Mouse (Mus musculus) lung, embryonic 14.5 days (tissue): Measurements from ENCODE around the gene Cfap299. TPM values are rescaled to one million over a fixed set of nuclear protein-coding genes. Genes with fewer than 3 reads are reported as not detected.

Experiments
- ATAC-seq: fragments of 200-750 bp; cut with Nextera tagmentation; 2 replicates; pipeline ENCODE4 v1.8.0; 2017; ENCODE audit warnings: mild to moderate bottlenecking, moderate TSS enrichment, moderate library complexity; ENCODE audit not compliant: insufficient read depth
- DNase-seq: peaks from one replicate; pipeline ENCODE4 v3.0.0-alpha.2; 2015
- H3K27ac ChIP-seq: fragments of 300-500 bp; sonication (generic); 2 replicates; pipeline ENCODE4 v1.5.1; 2014; ENCODE audit warnings: low read depth, mild to moderate bottlenecking, moderate library complexity
- H3K27me3 ChIP-seq: fragments of 300-500 bp; sonication (generic); 2 replicates; pipeline ENCODE4 v1.6.1; 2014; ENCODE audit warnings: low read length, control low read depth; ENCODE audit not compliant: insufficient read depth
- H3K36me3 ChIP-seq: fragments of 300-500 bp; sonication (generic); 2 replicates; pipeline ENCODE4 v1.6.1; 2014; ENCODE audit warnings: control low read depth; ENCODE audit not compliant: insufficient read depth
- H3K4me1 ChIP-seq: fragments of 300-500 bp; sonication (generic); 2 replicates; pipeline ENCODE4 v1.6.1; 2014; ENCODE audit warnings: antibody characterized with exemption, control low read depth; ENCODE audit not compliant: insufficient read depth
- H3K4me2 ChIP-seq: fragments of 300-500 bp; sonication (generic); 2 replicates; pipeline ENCODE4 v1.6.1; 2014; ENCODE audit warnings: mild to moderate bottlenecking
- H3K4me3 ChIP-seq: fragments of 300-500 bp; sonication (generic); 2 replicates; pipeline ENCODE4 v1.5.1; 2014; ENCODE audit warnings: low read depth, low read length
- H3K9ac ChIP-seq: fragments of 300-500 bp; sonication (generic); 2 replicates; pipeline ENCODE4 v1.6.1; 2014
- H3K9me3 ChIP-seq: fragments of 300-500 bp; sonication (generic); 2 replicates; pipeline ENCODE4 v1.6.1; 2016; ENCODE audit warnings: low read depth, low read length, control low read depth
- CTCF ChIP-seq: IDR thresholded peaks from 2 replicates; pipeline ENCODE4 v1.5.1; 2016; ENCODE audit warnings: antibody characterized with exemption, low read depth
- WGBS: fragments of 180-500 bp; shearing (Covaris S2); extraction: QIAGEN DNeasy Blood & Tissue Kit; methylation state at CpG from one replicate; pipeline ENCODE4 v1.1.7; 2014; 5-methylcytosine and 5-hydroxymethylcytosine counted together
- microRNA counts: library from miRNA; unstranded; fragments of <30 nt; microRNA quantifications from one replicate; lab custom pipeline; 2016
- microRNA-seq: library from miRNA; unstranded; fragments of <30 nt; microRNA quantifications from one replicate; pipeline ENCODE4, GENCODE M21; 2016; ENCODE audit warnings: borderline number of aligned reads
- polyA plus RNA-seq: library from polyadenylated mRNA; unstranded; fragments of >200 nt; fragmentation: Nextera tagmentation; extraction: Ambion mirVana; gene quantifications from 2 replicates; pipeline ENCODE4 v1.2.1, GENCODE M21; 2014

Cfap299 gene
- polyA plus RNA-seq, 1 experiment from 2014 or later, result 2.1 TPM

- ATAC-seq, result peak; percentile 85; the same call in 1 of the 2 replicates
- H3K27ac ChIP-seq, result no peak overlapping the region
- no peak overlapping the region for H3K9ac ChIP-seq
- H3K4me2 ChIP-seq, result no peak overlapping the region
- H3K4me1 ChIP-seq, result peaks cover 4% of the 10 kb centered on the region; the same call in 1 of the 2 replicates
- no peaks in the 10 kb centered on the region for H3K27me3 ChIP-seq
- no peaks in the 10 kb centered on the region for H3K36me3 ChIP-seq
- H3K9me3 ChIP-seq, result no peaks in the 10 kb centered on the region
- peak; percentile 81 for DNase-seq
- H3K4me3 ChIP-seq, result no peak overlapping the region
- 27% methylated on average over 1 of the region's 1 CpGs for WGBS
- no peak for TF ChIP-seq CTCF
These were observed 515.6 kb downstream of the Cfap299 start for GRCm38 (mm10) chr5:98844664-98845063.

MicroRNAs within 50 kb of the gene (microRNA counts, 519-probe panel; counts per million panel counts)
- 30.5 counts per million for microRNA mmu-miR-703 (lab: Ali Mortazavi, UCI)

Small RNAs within 50 kb of the gene (microRNA-seq; reads per million reads assigned to microRNA genes)
- gene Mir703, result not detected

Other genes starting within 250 kb of the Cfap299 start
- 1.1 and 1.7 TPM in 2 replicates for gene Prdm8, start 162.1 kb upstream of the Cfap299 start, polyA plus RNA-seq
- gene Fgf5, start 75.1 kb upstream of the Cfap299 start, polyA plus RNA-seq, result 0.74 and 0.88 TPM in 2 replicates
- not detected in 2 replicates for gene Gm11111, start 223.4 kb downstream of the Cfap299 start, polyA plus RNA-seq